Mouse (Mus musculus) ES-Bruce4 (cell line): ENCODE data around the gene Btg1-ps2. TPM values are rescaled to one million over a fixed set of nuclear protein-coding genes. Genes with fewer than 3 reads are reported as not detected.
"Not testable (repeated sequence)": the region's sequence is repeated elsewhere in the genome, so short reads cannot be mapped to it uniquely, and the experiment has no call there.

Source experiments
- H3K27ac ChIP-seq: 2 replicates; pipeline ENCODE4 v1.5.1; 2012; ENCODE audit warnings: low read length, inconsistent platforms; ENCODE audit not compliant: insufficient read depth
- H3K27me3 ChIP-seq: 2 replicates; pipeline ENCODE4 v1.6.1; 2012; ENCODE audit warnings: mild to moderate bottlenecking, low read length, inconsistent platforms; ENCODE audit not compliant: control insufficient read depth, poor library complexity, insufficient read depth, severe bottlenecking
- H3K36me3 ChIP-seq: 2 replicates; pipeline ENCODE4 v1.6.1; 2012; ENCODE audit warnings: inconsistent platforms, mild to moderate bottlenecking, low read length, moderate library complexity; ENCODE audit not compliant: control insufficient read depth, poor library complexity, insufficient read depth, severe bottlenecking
- H3K4me1 ChIP-seq: one replicate; pipeline ENCODE4 v1.8.1; 2011; ENCODE audit warnings: low read length; ENCODE audit not compliant: control insufficient read depth, insufficient read depth
- H3K4me3 ChIP-seq: 2 replicates; pipeline ENCODE4 v1.5.1; 2011; ENCODE audit warnings: low read depth, mild to moderate bottlenecking, low read length
- H3K9ac ChIP-seq: 2 replicates; pipeline ENCODE4 v1.6.1; 2012; ENCODE audit warnings: low read depth, mild to moderate bottlenecking, inconsistent platforms; ENCODE audit not compliant: poor library complexity, severe bottlenecking
- H3K9me3 ChIP-seq: replicated peaks from 2 replicates; pipeline ENCODE4 v1.6.1; 2012; ENCODE audit warnings: mild to moderate bottlenecking, low read length, inconsistent platforms; ENCODE audit not compliant: control insufficient read depth, poor library complexity, insufficient read depth, severe bottlenecking
- CTCF ChIP-seq: IDR thresholded peaks from one replicate; pipeline ENCODE4 v1.8.1; 2011; ENCODE audit warnings: low read depth, low read length
- EP300 ChIP-seq: IDR thresholded peaks from 2 replicates; pipeline ENCODE4 v1.6.1; 2011; ENCODE audit warnings: low read depth, low read length; ENCODE audit not compliant: insufficient read depth
- POLR2A ChIP-seq: IDR thresholded peaks from one replicate; pipeline ENCODE4 v1.8.1; 2011; ENCODE audit warnings: low read length; ENCODE audit not compliant: insufficient read depth
- polyA plus RNA-seq: library from polyadenylated mRNA; stranded (reverse); fragments of >200 nt; gene quantifications from 2 replicates; pipeline ENCODE4 v1.2.4, GENCODE M21; 2011; ENCODE audit warnings: low read depth; ENCODE audit not compliant: missing spikeins, insufficient read depth, insufficient read length

The Btg1-ps2 gene
- polyA plus RNA-seq, 1 experiment, result not detected

- Histone ChIP-seq H3K27ac (no peak overlapping the region), H3K4me1 (no peaks in the 10 kb centered on the region), H3K9ac (no peak overlapping the region), H3K4me3 (no peak overlapping the region), H3K9me3 (no peaks in the 10 kb centered on the region), H3K36me3 (no peaks in the 10 kb centered on the region), H3K27me3 (no peaks in the 10 kb centered on the region)
- no peak for TF ChIP-seq POLR2A
- TF ChIP-seq EP300, result no peak
- TF ChIP-seq CTCF, result no peak
These were observed 9.1 kb downstream of the Btg1-ps2 start for GRCm38 (mm10) chrX:38033841-38034240.

GRCm38 (mm10) chrX:38018597-38018996 is 24.3 kb downstream of the Btg1-ps2 start, which contains the start of gene Btg1-ps1:
Gene Btg1-ps1 (minus strand): TSS chrX:38018815.
- H3K27ac ChIP-seq, result not testable (repeated sequence)

GRCm38 (mm10) chrX:38008756-38009155 is 34.2 kb downstream of the Btg1-ps2 start:
- no peaks in the 10 kb centered on the region for H3K4me1 ChIP-seq
- H3K9me3 ChIP-seq, result no peaks in the 10 kb centered on the region
- H3K9ac ChIP-seq, result no peak overlapping the region
- no peaks in the 10 kb centered on the region for H3K27me3 ChIP-seq
- no peak overlapping the region for H3K4me3 ChIP-seq
- no peaks in the 10 kb centered on the region for H3K36me3 ChIP-seq
- H3K27ac ChIP-seq, result no peak overlapping the region
- TF ChIP-seq POLR2A (no peak), CTCF (no peak), EP300 (no peak)

More at GRCm38 (mm10) chrX:38018597-38018996, 24.3 kb downstream of the Btg1-ps2 start, which contains the start of gene Btg1-ps1:
- not testable (repeated sequence) for H3K4me1 ChIP-seq, H3K36me3 ChIP-seq, H3K27me3 ChIP-seq, H3K4me3 ChIP-seq, H3K9me3 ChIP-seq, H3K9ac ChIP-seq

Other genes starting within 250 kb of the Btg1-ps2 start
- gene Rhox5, start 238.3 kb downstream of the Btg1-ps2 start, polyA plus RNA-seq, result 162 and 170 TPM in 2 replicates
- gene Rhox6, start 216.2 kb downstream of the Btg1-ps2 start, polyA plus RNA-seq, result 23.9 and 27.9 TPM in 2 replicates
- gene Rhox7a, start 211.4 kb downstream of the Btg1-ps2 start, polyA plus RNA-seq, result 1.2 TPM in 1 of 2 replicates, not detected in the other
- gene Rhox8, start 164.2 kb downstream of the Btg1-ps2 start, polyA plus RNA-seq, result not detected in 2 replicates
- not detected in 2 replicates for gene Rhox7b, start 145.9 kb downstream of the Btg1-ps2 start, polyA plus RNA-seq
- gene Rhox9, start 141.3 kb downstream of the Btg1-ps2 start, polyA plus RNA-seq, result 19.2 and 19.5 TPM in 2 replicates
- gene Btg1-ps1, start 24.3 kb downstream of the Btg1-ps2 start, polyA plus RNA-seq, result not detected in 2 replicates
- gene Rhox10, start 23.4 kb upstream of the Btg1-ps2 start, polyA plus RNA-seq, result not detected in 2 replicates
- not detected in 2 replicates for gene Rhox11, start 42.0 kb upstream of the Btg1-ps2 start, polyA plus RNA-seq
- gene Rhox12, start 67.8 kb upstream of the Btg1-ps2 start, polyA plus RNA-seq, result not detected in 2 replicates
- 1.3 TPM in 1 of 2 replicates, not detected in the other for gene Rhox13, start 78.1 kb upstream of the Btg1-ps2 start, polyA plus RNA-seq
- 18.4 and 18.7 TPM in 2 replicates for gene Zbtb33, start 146.7 kb upstream of the Btg1-ps2 start, polyA plus RNA-seq
- not detected in 2 replicates for gene Tmem255a, start 209.3 kb upstream of the Btg1-ps2 start, polyA plus RNA-seq